Mouse (Mus musculus): Measurements from ENCODE around the gene Erbb4. TPM values are rescaled to one million over a fixed set of nuclear protein-coding genes. Genes with fewer than 3 reads are reported as not detected.

Erbb4 gene
- polyA plus RNA-seq, 1 experiment from 2014 or later: 1.3 TPM

- no peak for ATAC-seq (replicated peaks; ENCODE audit: insufficient number of reproducible peaks, low FRiP score, low TSS enrichment, low read depth)
- Histone ChIP-seq H3K27me3 (ENCODE audit: control insufficient read depth, insufficient read depth, low read length) (no peaks in the 10 kb centered on the region), H3K4me3 (ENCODE audit: low read depth, low read length) (no peak overlapping the region), H3K36me3 (replicated peaks; ENCODE audit: control insufficient read depth, insufficient read depth, low read depth, low read length) (no peaks in the 10 kb centered on the region), H3K4me2 (ENCODE audit: low read depth, low read length) (no peak overlapping the region), H3K9ac (replicated peaks; ENCODE audit: low read length) (no peak overlapping the region), H3K9me3 (replicated peaks; ENCODE audit: control insufficient read depth, low read length) (no peaks in the 10 kb centered on the region), H3K4me1 (ENCODE audit: control insufficient read depth, insufficient read depth, low read length) (no peaks in the 10 kb centered on the region), H3K27ac (replicated peaks; ENCODE audit: low read depth, low read length) (no peak overlapping the region)
- no peak for DNase-seq (ENCODE audit: low spot score)
- WGBS: 37% methylated on average over 4 of the region's 4 CpGs
Observed at GRCm38 (mm10) chr1:68956766-68957533, 150.9 kb downstream of the Erbb4 start.

GRCm38 (mm10) chr1:68955482-68955881 is 152.4 kb downstream of the Erbb4 start:
- no peaks in the 10 kb centered on the region for H3K27me3 ChIP-seq (ENCODE audit: control insufficient read depth, insufficient read depth, low read length)
- no peaks in the 10 kb centered on the region for H3K36me3 ChIP-seq (replicated peaks; ENCODE audit: control insufficient read depth, insufficient read depth, low read depth, low read length)
- no peak overlapping the region for H3K4me3 ChIP-seq (ENCODE audit: low read depth, low read length)
- DNase-seq (ENCODE audit: low spot score) (no peak), ATAC-seq (replicated peaks; ENCODE audit: insufficient number of reproducible peaks, low FRiP score, low TSS enrichment, low read depth) (no peak)
- H3K4me2 ChIP-seq (ENCODE audit: low read depth, low read length): no peak overlapping the region
- H3K27ac ChIP-seq (replicated peaks; ENCODE audit: low read depth, low read length): no peak overlapping the region
- no peak overlapping the region for H3K9ac ChIP-seq (replicated peaks; ENCODE audit: low read length)
- WGBS: 53% methylated on average over 2 of the region's 2 CpGs
- no peaks in the 10 kb centered on the region for H3K4me1 ChIP-seq (ENCODE audit: control insufficient read depth, insufficient read depth, low read length)
- H3K9me3 ChIP-seq (replicated peaks; ENCODE audit: control insufficient read depth, low read length): no peaks in the 10 kb centered on the region

- H3K4me3 ChIP-seq (ENCODE audit: low read depth, low read length): no peak overlapping the region
- no peaks in the 10 kb centered on the region for H3K4me1 ChIP-seq (ENCODE audit: control insufficient read depth, insufficient read depth, low read length)
- H3K36me3 ChIP-seq (replicated peaks; ENCODE audit: control insufficient read depth, insufficient read depth, low read depth, low read length): no peaks in the 10 kb centered on the region
- no peak for DNase-seq (ENCODE audit: low spot score)
- no peaks in the 10 kb centered on the region for H3K27me3 ChIP-seq (ENCODE audit: control insufficient read depth, insufficient read depth, low read length)
- no peak overlapping the region for H3K27ac ChIP-seq (replicated peaks; ENCODE audit: low read depth, low read length)
- H3K4me2 ChIP-seq (ENCODE audit: low read depth, low read length): no peak overlapping the region
- WGBS: 63% methylated on average over 2 of the region's 2 CpGs
- H3K9me3 ChIP-seq (replicated peaks; ENCODE audit: control insufficient read depth, low read length): no peaks in the 10 kb centered on the region
- ATAC-seq (replicated peaks; ENCODE audit: insufficient number of reproducible peaks, low FRiP score, low TSS enrichment, low read depth): no peak
- H3K9ac ChIP-seq (replicated peaks; ENCODE audit: low read length): no peak overlapping the region
Observed at GRCm38 (mm10) chr1:68943141-68943540, 164.7 kb downstream of the Erbb4 start.

- no peaks in the 10 kb centered on the region for H3K9me3 ChIP-seq (replicated peaks; ENCODE audit: control insufficient read depth, low read length)
- H3K27ac ChIP-seq (replicated peaks; ENCODE audit: low read depth, low read length): no peak overlapping the region
- H3K4me1 ChIP-seq (ENCODE audit: control insufficient read depth, insufficient read depth, low read length): no peaks in the 10 kb centered on the region
- no peak for DNase-seq (ENCODE audit: low spot score)
- H3K36me3 ChIP-seq (replicated peaks; ENCODE audit: control insufficient read depth, insufficient read depth, low read depth, low read length): no peaks in the 10 kb centered on the region
- no peak overlapping the region for H3K9ac ChIP-seq (replicated peaks; ENCODE audit: low read length)
- no peak overlapping the region for H3K4me2 ChIP-seq (ENCODE audit: low read depth, low read length)
- no peaks in the 10 kb centered on the region for H3K27me3 ChIP-seq (ENCODE audit: control insufficient read depth, insufficient read depth, low read length)
- no peak overlapping the region for H3K4me3 ChIP-seq (ENCODE audit: low read depth, low read length)
- no peak for ATAC-seq (replicated peaks; ENCODE audit: insufficient number of reproducible peaks, low FRiP score, low TSS enrichment, low read depth)
Observed at GRCm38 (mm10) chr1:68934804-68935203, 173.1 kb downstream of the Erbb4 start.

GRCm38 (mm10) chr1:68933330-68934065 is 174.4 kb downstream of the Erbb4 start:
- 79% methylated on average over 3 of the region's 3 CpGs for WGBS
- no peaks in the 10 kb centered on the region for H3K36me3 ChIP-seq (replicated peaks; ENCODE audit: control insufficient read depth, insufficient read depth, low read depth, low read length)
- no peak overlapping the region for H3K27ac ChIP-seq (replicated peaks; ENCODE audit: low read depth, low read length)
- ATAC-seq (replicated peaks; ENCODE audit: insufficient number of reproducible peaks, low FRiP score, low TSS enrichment, low read depth) (no peak), DNase-seq (ENCODE audit: low spot score) (no peak)
- no peak overlapping the region for H3K4me3 ChIP-seq (ENCODE audit: low read depth, low read length)
- no peak overlapping the region for H3K9ac ChIP-seq (replicated peaks; ENCODE audit: low read length)
- H3K4me2 ChIP-seq (ENCODE audit: low read depth, low read length): no peak overlapping the region
- no peaks in the 10 kb centered on the region for H3K4me1 ChIP-seq (ENCODE audit: control insufficient read depth, insufficient read depth, low read length)
- H3K9me3 ChIP-seq (replicated peaks; ENCODE audit: control insufficient read depth, low read length): no peaks in the 10 kb centered on the region
- no peaks in the 10 kb centered on the region for H3K27me3 ChIP-seq (ENCODE audit: control insufficient read depth, insufficient read depth, low read length)

- DNase-seq (ENCODE audit: low spot score): no peak
- Histone ChIP-seq H3K27me3 (ENCODE audit: control insufficient read depth, insufficient read depth, low read length) (no peaks in the 10 kb centered on the region), H3K4me3 (ENCODE audit: low read depth, low read length) (no peak overlapping the region), H3K27ac (replicated peaks; ENCODE audit: low read depth, low read length) (no peak overlapping the region), H3K36me3 (replicated peaks; ENCODE audit: control insufficient read depth, insufficient read depth, low read depth, low read length) (no peaks in the 10 kb centered on the region), H3K9me3 (replicated peaks; ENCODE audit: control insufficient read depth, low read length) (no peaks in the 10 kb centered on the region), H3K4me1 (ENCODE audit: control insufficient read depth, insufficient read depth, low read length) (no peaks in the 10 kb centered on the region), H3K9ac (replicated peaks; ENCODE audit: low read length) (no peak overlapping the region), H3K4me2 (ENCODE audit: low read depth, low read length) (no peak overlapping the region)
- no peak for ATAC-seq (replicated peaks; ENCODE audit: insufficient number of reproducible peaks, low FRiP score, low TSS enrichment, low read depth)
- 86% methylated on average over 3 of the region's 3 CpGs for WGBS
Observed at GRCm38 (mm10) chr1:68917828-68918227, 190.0 kb downstream of the Erbb4 start.

GRCm38 (mm10) chr1:68892041-68892440 is 215.8 kb downstream of the Erbb4 start:
- no peaks in the 10 kb centered on the region for H3K9me3 ChIP-seq (replicated peaks; ENCODE audit: control insufficient read depth, low read length)
- no peak overlapping the region for H3K27ac ChIP-seq (replicated peaks; ENCODE audit: low read depth, low read length)
- no peaks in the 10 kb centered on the region for H3K27me3 ChIP-seq (ENCODE audit: control insufficient read depth, insufficient read depth, low read length)
- 70% methylated on average over 2 of the region's 2 CpGs for WGBS
- no peak for ATAC-seq (replicated peaks; ENCODE audit: insufficient number of reproducible peaks, low FRiP score, low TSS enrichment, low read depth)
- H3K4me2 ChIP-seq (ENCODE audit: low read depth, low read length): no peak overlapping the region
- no peaks in the 10 kb centered on the region for H3K4me1 ChIP-seq (ENCODE audit: control insufficient read depth, insufficient read depth, low read length)
- DNase-seq (ENCODE audit: low spot score): no peak
- H3K9ac ChIP-seq (replicated peaks; ENCODE audit: low read length): no peak overlapping the region
- no peak overlapping the region for H3K4me3 ChIP-seq (ENCODE audit: low read depth, low read length)
- no peaks in the 10 kb centered on the region for H3K36me3 ChIP-seq (replicated peaks; ENCODE audit: control insufficient read depth, insufficient read depth, low read depth, low read length)

GRCm38 (mm10) chr1:68886823-68887222 is 221.0 kb downstream of the Erbb4 start:
- ATAC-seq (replicated peaks; ENCODE audit: insufficient number of reproducible peaks, low FRiP score, low TSS enrichment, low read depth): no peak
- H3K27ac ChIP-seq (replicated peaks; ENCODE audit: low read depth, low read length): no peak overlapping the region
- H3K4me2 ChIP-seq (ENCODE audit: low read depth, low read length): no peak overlapping the region
- no peaks in the 10 kb centered on the region for H3K9me3 ChIP-seq (replicated peaks; ENCODE audit: control insufficient read depth, low read length)
- H3K4me1 ChIP-seq (ENCODE audit: control insufficient read depth, insufficient read depth, low read length): no peaks in the 10 kb centered on the region
- no peaks in the 10 kb centered on the region for H3K27me3 ChIP-seq (ENCODE audit: control insufficient read depth, insufficient read depth, low read length)
- no peak overlapping the region for H3K9ac ChIP-seq (replicated peaks; ENCODE audit: low read length)
- no peak overlapping the region for H3K4me3 ChIP-seq (ENCODE audit: low read depth, low read length)
- WGBS: 44% methylated on average over 3 of the region's 3 CpGs
- H3K36me3 ChIP-seq (replicated peaks; ENCODE audit: control insufficient read depth, insufficient read depth, low read depth, low read length): no peaks in the 10 kb centered on the region
- DNase-seq (ENCODE audit: low spot score): peak; percentile 5
